Comparison of ENCODE assay signal across 8 mouse cellular contexts in genomic region chr10:22644853-22645491, GRCm38 (mm10). TPM values are rescaled to one million over a fixed set of nuclear protein-coding genes. Genes with fewer than 3 reads are reported as not detected.
DNase-seq lines count a peak whose midpoint lies in the region; ATAC-seq and TF ChIP-seq lines count a peak whose summit lies in the region.

Gene Slc2a12 (plus strand): TSS chr10:22645011.

- ATAC-seq in hindbrain, embryonic 11.5 days (ENCODE audit: low FRiP score), result peak; percentile 89

- peak; percentile 78 for DNase-seq in ZHBTc4 (ENCODE audit: low read depth, low spot score)
- DNase-seq in cerebellum, postnatal 25 days, result peak; percentile 70 to 78
- peak; percentile 36 to 42 for DNase-seq in frontal cortex, postnatal 25 days (ENCODE audit: low spot score in 2 of 2)
- DNase-seq in hindbrain, embryonic 11.5 days (ENCODE audit: low spot score), result peak; percentile 69
- peak; percentile 12 for DNase-seq in layer of hippocampus, adult 9-10 months (ENCODE audit: low spot score)
- peak; percentile 70 for DNase-seq in lung, adult 2 months
- peak; percentile 52 for DNase-seq in thymus, postnatal 14 days

- WGBS in hindbrain, embryonic 11.5 days, result under 1% methylated on average over 40 of the region's 40 CpGs
- WGBS in lung, adult 2 months, result 3% methylated on average over 40 of the region's 40 CpGs
- WGBS in olfactory bulb, adult 2 months, result 2% methylated on average over 40 of the region's 40 CpGs

- no peaks in the 10 kb centered on the region; the same call in 1 of the 2 replicates for H3K4me1 ChIP-seq in hindbrain, embryonic 11.5 days (replicated peaks; ENCODE audit: control insufficient read depth, insufficient read depth, low read length)
- H3K4me1 ChIP-seq in lung, adult 2 months (ENCODE audit: control insufficient read depth, insufficient read depth, low read length), result peaks cover 7% of the 10 kb centered on the region
- peaks cover 8% of the 10 kb centered on the region for H3K4me1 ChIP-seq in olfactory bulb, adult 2 months (ENCODE audit: control insufficient read depth, insufficient read depth, low read length)

- no peak within 1 kb of the TSS for H3K27ac ChIP-seq in hindbrain, embryonic 11.5 days (ENCODE audit: low read depth, low read length)
- H3K27ac ChIP-seq in olfactory bulb, adult 2 months (ENCODE audit: insufficient read depth, low read depth, low read length), result peak within 1 kb of the TSS; percentile 71

- H3K36me3 ChIP-seq in hindbrain, embryonic 11.5 days (ENCODE audit: control insufficient read depth, insufficient read depth, low read length), result no peaks in the 10 kb centered on the region

- TF ChIP-seq POLR2A in lung, adult 2 months (IDR thresholded peaks at IDR 0.05; ENCODE audit: borderline replicate concordance, extremely low read depth, low read depth, low read length), result 0 out of 2 replicates have a peak, but pooled peaks have one; percentile 20
- TF ChIP-seq POLR2A in olfactory bulb, adult 2 months (IDR thresholded peaks at IDR 0.05; ENCODE audit: insufficient read depth, low read depth, low read length), result no peak

- H3K4me2 ChIP-seq in hindbrain, embryonic 11.5 days (replicated peaks; ENCODE audit: low read depth, low read length), result peak within 1 kb of the TSS; percentile 59

- H3K9me3 ChIP-seq in hindbrain, embryonic 11.5 days (ENCODE audit: control insufficient read depth, low read length), result no peaks in the 10 kb centered on the region

- H3K27me3 ChIP-seq in hindbrain, embryonic 11.5 days (ENCODE audit: control insufficient read depth, insufficient read depth, low read length), result no peaks in the 10 kb centered on the region

- peak within 1 kb of the TSS; percentile 5; the same call in 1 of the 2 replicates for H3K9ac ChIP-seq in hindbrain, embryonic 11.5 days (ENCODE audit: low read depth, low read length)

- peak within 1 kb of the TSS; percentile 36 for H3K4me3 ChIP-seq in hindbrain, embryonic 11.5 days (ENCODE audit: low read depth, low read length)
- H3K4me3 ChIP-seq in lung, adult 2 months (replicated peaks; ENCODE audit: extremely low read depth, low read depth, low read length), result peak within 1 kb of the TSS; percentile 99
- H3K4me3 ChIP-seq in olfactory bulb, adult 2 months (ENCODE audit: insufficient read depth, low read depth, low read length), result peak within 1 kb of the TSS; percentile 70

- no peak for TF ChIP-seq CTCF in lung, adult 2 months (IDR thresholded peaks at IDR 0.05; ENCODE audit: insufficient read depth, low read length)
- TF ChIP-seq CTCF in olfactory bulb, adult 2 months (IDR thresholded peaks at IDR 0.05; ENCODE audit: insufficient read depth, low read depth, low read length), result no peak

RNA-seq across cellular contexts. Expression of gene Slc2a12, which starts in this region (rescaled TPM):
- polyA plus RNA-seq in hindbrain, embryonic 11.5 days (2014; fragmentation: Nextera tagmentation; extraction: Ambion mirVana), result 2.4 and 3.2 TPM in 2 replicates
- polyA plus RNA-seq in lung, adult 2 months (2012; rRNA removed), result 3.5 and 5.5 TPM in 2 replicates
- not detected in 2 replicates for polyA plus RNA-seq in olfactory bulb, adult 2 months (2012; ENCODE audit: insufficient read depth, insufficient read length, low replicate concordance, missing spikeins)

Comparison
In these comparisons a context has a peak if more than half of its experiments do, and no peak if none do; other contexts are left out.
1. DNase-seq: peak in every context shown above with its lines; median percentile 78 in ZHBTc4; 74 in cerebellum, postnatal 25 days; 70 in lung, adult 2 months; 69 in hindbrain, embryonic 11.5 days; 52 in thymus, postnatal 14 days; 39 in frontal cortex, postnatal 25 days; 12 in layer of hippocampus, adult 9-10 months.
2. H3K4me3 ChIP-seq: peak in every context shown above with its lines; median percentile 99 in lung, adult 2 months; 70 in olfactory bulb, adult 2 months; 36 in hindbrain, embryonic 11.5 days.